Mouse (Mus musculus) heart, adult 18-20 months (tissue): ENCODE measurements around the gene Cetn4. TPM values are rescaled to one million over a fixed set of nuclear protein-coding genes. Genes with fewer than 3 reads are reported as not detected.

ENCODE experiments used
- DNase-seq, 2 experiments: peaks; one replicate each; pipeline ENCODE4 v3.0.0; 2021 to 2022; ENCODE audit warnings: mixed read lengths in 1 of 2
- total RNA-seq, 2 experiments: library from RNA; stranded (reverse); gene quantifications; 2 replicates each; pipeline ENCODE4 v1.2.3; 2021

The Cetn4 gene
- total RNA-seq, 2 experiments from 2014 or later, result 0.37 to 0.95 TPM

DNA sequence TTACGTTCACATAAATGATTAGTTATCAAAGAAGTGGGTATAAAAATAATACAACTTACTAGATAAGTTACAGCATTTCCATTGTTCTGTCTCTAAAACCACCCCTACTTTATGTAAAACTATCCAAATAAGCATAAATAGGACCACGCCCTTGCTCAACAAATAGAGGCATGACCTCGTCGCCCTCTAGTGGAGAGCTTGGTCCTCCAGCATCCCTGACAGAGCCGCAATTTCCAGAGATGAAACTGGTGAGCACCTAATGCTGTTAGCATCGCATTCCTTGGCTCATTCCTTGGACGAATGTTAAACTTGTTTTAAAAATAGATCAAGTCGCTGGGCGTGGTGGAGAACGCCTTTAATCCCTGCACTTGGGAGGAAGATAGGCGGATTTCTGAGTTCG lies 9.8 kb downstream of the Cetn4 start:
- peak; percentile 32 to 55 for DNase-seq

DNA sequence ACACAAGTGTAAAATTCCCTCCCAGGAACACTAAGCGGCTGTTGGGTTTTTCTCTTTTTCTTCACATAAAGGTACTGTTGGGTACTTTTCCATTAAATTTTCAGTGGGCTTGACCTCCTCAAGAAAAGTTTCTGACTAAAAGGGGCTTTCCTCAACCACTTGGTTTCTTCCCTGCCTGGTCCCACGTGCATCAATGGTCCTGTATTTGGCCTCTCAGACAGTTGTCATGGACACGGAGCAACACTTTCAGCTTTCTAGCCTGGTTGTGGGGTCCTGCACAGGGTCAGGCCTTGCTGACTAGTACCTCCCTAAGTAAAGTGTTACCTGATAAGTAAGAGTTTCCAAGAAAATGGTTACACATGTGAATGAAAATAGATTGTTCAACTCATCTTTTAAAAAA lies 13.0 kb downstream of the Cetn4 start:
- no peak for DNase-seq

DNA sequence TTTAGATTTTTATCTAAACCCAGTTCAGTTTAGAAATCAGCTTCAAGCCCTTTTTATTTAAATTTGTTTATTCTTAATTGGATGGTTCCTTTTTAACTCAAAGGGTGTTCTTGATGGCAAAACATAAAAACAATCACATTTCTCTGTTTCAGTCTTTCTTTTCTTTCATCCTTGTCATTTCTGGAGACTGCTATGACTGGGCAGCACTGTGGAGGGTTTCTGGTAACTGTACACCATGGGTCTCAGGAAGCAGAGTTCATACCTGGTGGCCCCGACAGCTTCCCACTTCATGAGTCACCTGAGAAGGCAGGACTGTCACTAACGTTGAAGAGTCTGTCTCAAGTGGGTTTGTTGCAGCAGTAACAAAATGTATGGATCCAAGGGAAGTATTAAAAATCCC lies 19.9 kb downstream of the Cetn4 start:
- no peak for DNase-seq

DNA sequence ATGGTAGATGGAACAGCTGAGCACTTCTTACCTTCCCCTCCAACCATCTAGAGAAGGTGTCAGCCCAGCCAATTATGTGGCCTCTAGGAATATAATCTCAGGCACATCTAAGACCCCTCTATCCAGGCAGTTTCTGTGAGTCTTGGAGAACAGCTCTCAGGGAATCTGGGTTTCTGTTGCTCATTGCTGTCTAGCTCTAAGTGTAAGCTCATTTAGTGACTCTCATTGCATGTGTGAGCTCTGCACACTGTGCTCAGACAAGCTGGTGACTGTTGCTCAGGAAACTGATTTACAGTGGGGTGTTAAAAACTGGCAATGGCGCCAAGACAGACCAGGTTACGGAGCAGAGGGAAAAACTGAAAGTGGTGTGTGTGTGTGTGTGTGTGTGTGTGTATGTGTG lies 20.6 kb downstream of the Cetn4 start:
- no peak for DNase-seq

DNA sequence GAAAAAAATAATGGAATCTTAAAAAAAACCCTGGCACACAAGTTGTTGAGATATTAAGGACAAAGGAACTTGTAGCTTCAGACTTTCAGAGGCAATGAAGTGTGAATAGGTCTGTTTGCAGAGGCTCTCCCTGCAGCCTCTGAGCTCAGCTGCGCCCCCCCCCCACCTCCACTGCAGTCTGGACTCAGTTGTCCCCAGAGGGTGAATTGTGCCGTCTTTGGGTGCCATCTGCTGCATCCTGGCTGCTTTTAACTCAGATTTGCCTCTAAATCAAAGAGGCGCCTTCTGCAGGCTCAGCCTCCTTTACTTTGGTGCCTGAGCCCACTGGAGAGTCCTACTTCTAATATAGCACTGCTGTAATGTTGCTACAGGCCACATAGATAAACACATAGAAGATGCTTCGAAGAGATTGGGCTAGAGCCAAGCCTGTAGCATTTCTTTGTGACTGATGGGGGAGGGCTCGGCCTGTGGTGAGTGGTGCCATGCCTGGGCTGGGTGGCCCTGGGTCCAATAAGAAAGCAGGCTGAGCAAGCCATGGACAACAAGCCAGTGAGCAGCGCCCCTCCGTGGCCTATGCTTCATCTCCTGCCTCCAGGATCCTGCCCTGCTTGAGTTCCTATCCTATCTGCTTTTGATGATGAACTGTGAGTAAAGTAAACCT lies 21.5 kb downstream of the Cetn4 start:
- DNase-seq, result no peak

DNA sequence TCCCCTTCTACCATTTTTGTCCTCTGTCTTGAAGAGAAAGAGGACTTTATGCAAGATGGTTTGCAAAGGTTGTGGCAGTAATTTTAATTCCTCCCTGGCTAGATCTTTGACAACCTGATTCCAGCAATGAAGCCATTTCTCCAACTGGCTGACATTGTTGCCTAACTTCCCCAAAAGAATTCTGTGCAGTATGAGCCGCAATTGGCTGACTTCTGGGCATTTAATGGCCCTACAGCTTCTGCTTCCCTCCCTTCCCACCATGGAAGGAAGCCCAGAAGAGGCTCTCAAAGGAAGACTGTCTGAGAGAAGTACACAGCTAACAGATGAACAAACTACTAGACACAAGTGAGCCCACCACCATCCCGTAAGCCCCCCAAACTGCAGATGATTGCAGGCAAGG lies 23.3 kb downstream of the Cetn4 start:
- DNase-seq, result no peak

DNA sequence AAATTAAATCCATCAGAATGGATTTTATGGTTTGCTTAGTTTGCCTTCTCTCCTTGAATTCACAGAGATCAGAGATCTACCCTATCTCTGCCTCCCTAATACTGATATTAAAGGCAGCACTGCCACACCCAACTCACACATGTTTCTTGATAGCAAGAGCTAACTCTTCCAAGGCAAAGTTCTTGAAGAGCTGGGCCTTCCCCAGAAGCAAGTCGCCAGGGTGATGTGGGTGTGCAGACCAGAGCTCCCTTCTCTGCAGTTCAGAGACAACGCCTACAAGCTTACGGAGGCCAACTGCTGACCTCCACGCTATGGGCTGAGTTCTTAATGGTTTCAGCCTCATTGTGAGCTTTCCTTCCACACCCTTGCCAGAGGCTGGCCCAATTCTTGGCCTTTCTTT lies 29.3 kb downstream of the Cetn4 start:
- no peak for DNase-seq

DNA sequence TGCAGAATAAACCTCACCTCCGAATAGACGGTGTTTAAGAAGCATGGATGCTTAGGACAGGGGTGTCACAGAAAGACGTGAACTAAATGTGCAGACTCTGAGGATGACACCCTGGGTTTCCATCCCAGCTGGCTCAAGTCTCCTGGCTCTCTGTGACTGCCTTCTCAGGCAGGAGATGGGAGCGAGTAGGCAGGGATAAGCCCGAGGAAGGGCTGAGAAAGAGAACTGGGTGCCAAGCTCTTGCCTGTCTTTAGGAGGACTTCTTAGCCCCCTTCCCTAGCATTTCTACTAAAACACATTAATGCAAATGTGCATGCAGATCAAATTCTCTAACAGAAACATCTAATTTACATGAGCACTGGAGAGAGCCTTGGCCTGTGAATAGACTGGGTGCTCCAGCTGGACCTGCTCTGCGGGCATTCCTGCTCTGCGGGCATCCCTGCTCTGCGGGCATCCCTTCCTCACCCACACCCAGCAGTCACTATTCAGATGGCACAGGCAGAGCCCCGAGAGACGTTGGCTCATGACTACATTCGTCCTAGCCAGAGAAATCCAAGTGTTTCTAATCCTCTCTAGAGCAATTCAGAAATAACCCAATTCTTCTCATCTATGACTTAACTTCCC lies 30.1 kb downstream of the Cetn4 start:
- no peak for DNase-seq

DNA sequence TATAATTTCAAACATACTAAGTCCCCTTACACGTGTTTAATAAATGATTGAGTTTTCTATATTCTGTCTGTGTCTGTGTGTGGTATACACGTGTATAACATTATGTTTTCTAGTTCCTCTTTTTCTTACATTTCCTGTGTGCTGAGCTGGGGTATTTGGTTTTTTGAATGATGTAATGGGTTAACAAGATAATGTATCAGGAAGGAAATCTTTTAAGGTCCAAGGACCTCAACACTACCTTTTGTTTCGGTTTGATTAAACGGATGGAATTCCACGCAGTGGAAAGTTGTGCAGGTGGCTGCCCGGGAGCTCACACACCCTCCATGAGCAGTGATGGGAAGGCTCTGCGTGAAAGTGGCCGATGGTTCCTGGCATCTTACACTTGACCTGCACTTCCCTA lies 31.6 kb downstream of the Cetn4 start:
- no peak for DNase-seq

DNA sequence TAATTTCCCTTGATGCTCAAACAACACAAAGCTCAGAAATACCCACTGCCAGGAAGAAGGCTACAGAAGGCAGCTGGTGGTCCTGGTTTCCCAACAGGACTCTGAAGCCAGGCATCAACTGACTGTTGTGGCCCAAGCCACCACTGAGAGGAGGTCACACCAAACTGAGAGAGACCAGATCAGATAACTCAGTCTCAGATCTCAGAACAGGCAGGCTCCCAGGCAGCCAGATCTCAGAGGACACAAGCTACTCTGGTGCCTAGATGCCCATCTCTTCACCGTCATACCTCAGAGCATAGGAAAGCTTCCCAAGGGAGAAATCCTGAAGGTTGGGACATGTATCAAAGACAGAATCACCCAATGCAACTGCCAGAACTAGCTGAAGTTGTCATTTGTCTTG lies 32.3 kb downstream of the Cetn4 start:
- DNase-seq, result no peak

DNA sequence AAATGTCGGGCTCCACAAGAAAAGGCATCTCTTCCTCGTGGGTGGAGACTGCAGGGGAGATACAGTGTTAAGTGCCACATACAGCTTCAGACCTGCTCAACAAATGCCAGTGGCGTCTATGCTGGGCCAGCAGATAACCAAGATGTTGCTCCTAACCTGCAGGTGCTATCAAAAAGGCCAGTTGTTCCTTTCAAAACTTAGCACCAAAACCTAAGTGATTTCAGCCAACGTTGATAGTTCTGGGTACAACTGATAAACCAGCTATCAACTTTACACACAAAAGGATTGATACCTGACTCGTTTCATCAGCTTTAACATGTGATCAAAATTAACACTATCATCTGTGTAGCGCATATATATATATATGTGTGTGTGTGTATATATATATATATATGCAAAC lies 37.8 kb downstream of the Cetn4 start:
- DNase-seq, result no peak

DNA sequence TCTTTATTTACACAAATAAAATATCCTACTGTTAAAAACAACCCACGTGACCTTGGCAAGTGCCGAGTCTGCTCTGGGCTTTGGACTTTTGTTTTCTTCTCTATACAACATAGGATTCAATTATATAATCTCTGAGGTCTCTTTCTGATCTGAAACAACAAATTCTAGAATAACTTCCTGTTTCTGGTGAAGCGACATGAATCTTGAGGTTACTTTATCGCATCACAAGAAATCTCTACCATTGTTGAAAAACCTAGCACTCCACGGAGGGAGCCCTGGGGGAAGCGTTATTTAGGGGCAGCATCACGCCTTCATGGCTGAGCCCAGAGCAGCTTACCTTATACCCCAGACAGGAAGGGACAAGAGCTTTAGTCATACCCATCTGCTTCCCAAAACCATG lies 39.4 kb downstream of the Cetn4 start:
- DNase-seq, result no peak

DNA sequence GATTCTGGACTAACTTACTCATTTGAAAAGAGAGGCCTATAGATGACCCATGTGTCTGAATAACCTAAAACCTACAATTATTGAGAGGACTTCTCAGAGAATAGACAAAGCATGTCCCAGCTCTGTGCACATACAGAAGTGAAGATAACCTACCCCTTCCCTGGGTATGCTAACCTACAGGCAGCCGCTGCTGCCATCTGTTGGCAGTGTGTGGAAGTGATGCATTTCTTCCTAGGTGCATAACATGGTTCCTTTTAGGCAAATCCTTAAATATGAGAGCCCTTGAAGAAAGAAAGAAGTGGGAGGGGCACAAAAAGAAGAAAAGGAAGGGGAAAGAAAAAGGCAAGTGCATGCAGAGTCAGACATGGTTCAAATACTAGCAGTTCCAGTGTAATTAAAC lies 41.3 kb downstream of the Cetn4 start:
- peak; percentile 22 to 62 for DNase-seq

DNA sequence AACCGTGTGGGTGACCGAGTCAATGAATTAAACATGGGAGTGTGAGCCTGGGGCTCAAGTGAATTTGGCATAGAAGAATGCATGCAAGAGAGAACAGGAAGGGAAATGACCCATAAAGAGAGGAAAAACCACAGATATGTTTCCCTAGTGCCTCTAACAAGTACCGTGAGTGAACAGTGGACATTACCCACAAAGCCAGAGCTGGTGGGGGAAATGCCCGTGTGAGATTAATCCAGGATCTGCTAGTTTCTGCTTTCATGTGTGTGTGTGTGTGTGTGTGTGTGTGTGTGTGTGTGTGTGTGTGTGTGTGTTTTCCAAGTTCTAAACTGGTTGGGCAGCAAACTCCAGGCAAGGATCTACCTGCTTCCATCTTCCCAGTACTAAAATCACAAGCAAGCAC lies 42.6 kb downstream of the Cetn4 start:
- no peak for DNase-seq

DNA sequence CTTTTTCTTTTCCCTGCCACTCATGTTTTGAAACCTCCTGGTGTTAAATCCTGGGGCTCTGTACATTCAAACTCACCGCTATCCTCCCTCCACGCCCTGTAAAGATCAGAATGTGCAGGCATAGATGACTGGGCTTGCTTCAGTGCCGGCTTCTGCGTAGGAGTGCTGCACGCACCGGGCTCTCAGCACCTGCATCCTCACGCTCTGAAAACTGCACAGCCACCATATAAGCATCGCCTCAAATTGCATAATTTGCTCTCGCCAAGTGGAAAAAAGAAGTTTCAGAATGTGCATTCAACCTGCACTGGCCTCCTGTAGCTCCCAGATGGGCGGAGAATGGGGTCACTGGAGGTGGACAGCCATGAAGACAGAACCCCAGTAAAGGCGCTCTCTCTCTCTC lies 44.2 kb downstream of the Cetn4 start:
- no peak for DNase-seq

DNA sequence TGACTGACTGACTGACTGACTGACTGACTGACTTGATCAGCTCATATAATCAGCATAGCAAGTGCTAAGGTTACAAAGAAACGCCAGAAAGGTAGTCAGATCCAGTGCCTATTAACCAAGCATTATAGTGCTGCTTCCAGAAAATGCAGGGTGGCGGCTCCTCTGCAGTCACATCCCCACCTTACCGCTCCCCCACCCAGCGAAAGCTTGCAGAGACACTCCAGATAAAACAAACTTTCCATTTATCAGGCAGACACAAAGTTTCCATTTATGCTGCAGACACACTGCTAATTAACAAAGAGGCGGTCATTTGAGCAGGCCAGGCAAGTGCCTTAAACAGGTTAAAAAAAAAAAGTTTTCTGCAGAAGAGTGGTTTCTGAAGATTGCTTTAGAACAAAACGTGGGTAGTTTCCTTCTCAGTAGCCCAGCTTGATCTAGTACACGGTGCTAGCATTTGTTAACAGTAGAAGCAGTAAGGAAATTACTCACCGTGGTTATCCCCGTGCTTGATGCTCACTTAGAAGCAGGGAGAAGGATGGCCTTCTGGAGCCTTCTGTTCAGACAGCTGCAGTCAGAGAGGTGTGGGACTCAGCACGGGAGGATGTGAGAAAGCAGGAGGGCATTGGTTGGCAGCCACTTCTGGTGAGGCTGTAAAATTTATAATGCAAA lies 53.0 kb downstream of the Cetn4 start:
- no peak for DNase-seq

DNA sequence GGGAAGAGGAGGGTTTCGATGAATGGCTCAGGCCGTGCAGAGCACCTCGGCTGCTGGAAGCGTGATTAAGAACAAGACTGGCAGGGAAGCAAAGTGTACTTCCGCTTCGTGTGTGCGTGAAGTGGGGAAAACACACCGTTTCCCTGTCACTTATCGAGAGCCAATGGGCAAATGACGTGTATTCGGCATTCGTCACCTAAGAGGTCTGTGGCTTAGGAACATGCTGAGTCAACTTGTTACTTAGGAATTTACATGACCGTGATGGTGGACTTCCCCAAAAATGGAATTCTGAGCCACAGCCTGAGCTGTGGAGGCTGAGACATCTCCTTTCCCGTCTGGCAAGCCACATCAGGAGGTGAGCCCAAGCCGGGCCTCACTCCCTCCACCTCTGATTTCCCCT lies 54.7 kb downstream of the Cetn4 start:
- DNase-seq, result no peak

Other genes with a start within 250 kb of the Cetn4 start
- not detected for gene Adad1, start 249.2 kb downstream of the Cetn4 start, total RNA-seq
- gene Il2, start 186.7 kb downstream of the Cetn4 start, total RNA-seq, result not detected
- gene Il21, start 80.1 kb downstream of the Cetn4 start, total RNA-seq, result not detected
- 1 to 10 TPM in 1 of 2 experiments, under 1 TPM in 1; 0.77 to 1.2 TPM for gene Bbs12, start 154 bp downstream of the Cetn4 start, total RNA-seq
- 10 to 100 TPM in 1 of 2 experiments, 1 to 10 TPM in 1; 5.3 to 12.0 TPM for gene Fgf2, start 35.6 kb upstream of the Cetn4 start, total RNA-seq
- gene Spata5, start 107.2 kb upstream of the Cetn4 start, total RNA-seq, result 10 to 100 TPM; 12.0 to 17.3 TPM
- 10 to 100 TPM; 34.0 to 37.3 TPM for gene Nudt6, start 107.5 kb upstream of the Cetn4 start, total RNA-seq